Mouse (Mus musculus): ENCODE measurements at regions not wholly inside any gene's neighbourhood (a gene's known extent, or its start where the extent isn't known, plus 50 kb on each side); places are given as distances from the start of the nearest gene placed in this dataset.
"Not testable (repeated sequence)": the region's sequence is repeated elsewhere in the genome, so short reads cannot be mapped to it uniquely, and the experiment has no call there.

DNA sequence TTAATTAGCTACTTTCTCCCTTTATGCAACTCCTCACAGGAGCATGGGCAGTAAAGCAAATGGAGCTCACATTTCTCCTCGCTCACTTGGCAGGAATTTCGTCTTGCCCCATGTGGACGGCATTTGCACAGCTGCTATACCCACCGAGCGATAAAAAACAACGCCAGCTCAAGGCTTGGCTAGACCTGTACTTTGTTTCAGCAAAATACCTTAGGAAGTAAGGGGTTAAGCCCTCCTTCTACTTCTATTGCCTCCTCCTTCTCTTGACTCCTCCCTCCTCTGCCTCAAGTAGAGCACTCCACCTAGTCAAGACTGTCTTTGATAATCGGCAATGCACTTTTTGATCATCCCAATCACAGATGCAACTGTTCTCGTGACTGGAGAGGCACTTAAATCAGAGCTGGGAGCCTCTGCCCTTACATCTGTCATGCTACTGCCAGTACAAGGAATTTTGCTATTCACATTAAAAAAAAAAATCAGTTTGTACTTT lies 168.4 kb downstream of the Enc1 start:
- Histone ChIP-seq H3K9ac (ENCODE audit: low read length) (no peak overlapping the region), H3K9me3 (ENCODE audit: control insufficient read depth, low read length) (peaks cover 3% of the 10 kb centered on the region; the same call in 1 of the 2 replicates), H3K4me2 (ENCODE audit: low read depth, low read length) (no peak overlapping the region), H3K36me3 (ENCODE audit: control insufficient read depth, insufficient read depth, low read length) (no peaks in the 10 kb centered on the region), H3K27me3 (ENCODE audit: control insufficient read depth, insufficient read depth, low read depth, low read length) (no peaks in the 10 kb centered on the region), H3K4me3 (ENCODE audit: low read length) (no peak overlapping the region), H3K4me1 (replicated peaks; ENCODE audit: control insufficient read depth, insufficient read depth, low read length) (peaks cover 13% of the 10 kb centered on the region), H3K27ac (ENCODE audit: low read length) (no peak overlapping the region)
- WGBS: 50% methylated on average over 8 of the region's 8 CpGs
- ATAC-seq (ENCODE audit: low read depth): peak; percentile 47

- Histone ChIP-seq H3K9ac (ENCODE audit: low read length) (no peak overlapping the region), H3K9me3 (ENCODE audit: control insufficient read depth, low read length) (peaks cover 3% of the 10 kb centered on the region; the same call in 1 of the 2 replicates), H3K27ac (ENCODE audit: low read length) (no peak overlapping the region), H3K36me3 (ENCODE audit: control insufficient read depth, insufficient read depth, low read length) (no peaks in the 10 kb centered on the region), H3K4me1 (replicated peaks; ENCODE audit: control insufficient read depth, insufficient read depth, low read length) (peaks cover 13% of the 10 kb centered on the region), H3K27me3 (ENCODE audit: control insufficient read depth, insufficient read depth, low read depth, low read length) (no peaks in the 10 kb centered on the region), H3K4me3 (ENCODE audit: low read length) (no peak overlapping the region), H3K4me2 (ENCODE audit: low read depth, low read length) (no peak overlapping the region)
- 51% methylated on average over 22 of the region's 22 CpGs for WGBS
- peak; percentile 52; the same call in 1 of the 2 replicates for ATAC-seq (ENCODE audit: low read depth)
Measured at GRCm38 (mm10) chr13:97408414-97409290, 167.7 kb downstream of the Enc1 start.

- ATAC-seq (ENCODE audit: low read depth): no peak
- H3K27me3 ChIP-seq (ENCODE audit: control insufficient read depth, insufficient read depth, low read depth, low read length): no peaks in the 10 kb centered on the region
- H3K4me2 ChIP-seq (ENCODE audit: low read depth, low read length): no peak overlapping the region
- no peak overlapping the region for H3K27ac ChIP-seq (ENCODE audit: low read length)
- no peak overlapping the region for H3K4me3 ChIP-seq (ENCODE audit: low read length)
- H3K9me3 ChIP-seq (ENCODE audit: control insufficient read depth, low read length): peaks cover 3% of the 10 kb centered on the region; the same call in 1 of the 2 replicates
- WGBS: 39% methylated on average over 2 of the region's 2 CpGs
- H3K9ac ChIP-seq (ENCODE audit: low read length): no peak overlapping the region
- peaks cover 13% of the 10 kb centered on the region for H3K4me1 ChIP-seq (replicated peaks; ENCODE audit: control insufficient read depth, insufficient read depth, low read length)
- no peaks in the 10 kb centered on the region for H3K36me3 ChIP-seq (ENCODE audit: control insufficient read depth, insufficient read depth, low read length)
Measured at GRCm38 (mm10) chr13:97407773-97408172, 166.9 kb downstream of the Enc1 start.

- ATAC-seq (ENCODE audit: low read depth): peak; percentile 48; the same call in 1 of the 2 replicates
- Histone ChIP-seq H3K4me1 (replicated peaks; ENCODE audit: control insufficient read depth, insufficient read depth, low read length) (peaks cover 13% of the 10 kb centered on the region), H3K27ac (ENCODE audit: low read length) (no peak overlapping the region), H3K4me2 (ENCODE audit: low read depth, low read length) (no peak overlapping the region), H3K27me3 (ENCODE audit: control insufficient read depth, insufficient read depth, low read depth, low read length) (no peaks in the 10 kb centered on the region), H3K9ac (ENCODE audit: low read length) (no peak overlapping the region), H3K4me3 (ENCODE audit: low read length) (no peak overlapping the region), H3K36me3 (ENCODE audit: control insufficient read depth, insufficient read depth, low read length) (no peaks in the 10 kb centered on the region), H3K9me3 (ENCODE audit: control insufficient read depth, low read length) (peaks cover 3% of the 10 kb centered on the region; the same call in 1 of the 2 replicates)
- WGBS: 24% methylated on average over 7 of the region's 7 CpGs
Measured at GRCm38 (mm10) chr13:97406678-97407077, 165.8 kb downstream of the Enc1 start.

DNA sequence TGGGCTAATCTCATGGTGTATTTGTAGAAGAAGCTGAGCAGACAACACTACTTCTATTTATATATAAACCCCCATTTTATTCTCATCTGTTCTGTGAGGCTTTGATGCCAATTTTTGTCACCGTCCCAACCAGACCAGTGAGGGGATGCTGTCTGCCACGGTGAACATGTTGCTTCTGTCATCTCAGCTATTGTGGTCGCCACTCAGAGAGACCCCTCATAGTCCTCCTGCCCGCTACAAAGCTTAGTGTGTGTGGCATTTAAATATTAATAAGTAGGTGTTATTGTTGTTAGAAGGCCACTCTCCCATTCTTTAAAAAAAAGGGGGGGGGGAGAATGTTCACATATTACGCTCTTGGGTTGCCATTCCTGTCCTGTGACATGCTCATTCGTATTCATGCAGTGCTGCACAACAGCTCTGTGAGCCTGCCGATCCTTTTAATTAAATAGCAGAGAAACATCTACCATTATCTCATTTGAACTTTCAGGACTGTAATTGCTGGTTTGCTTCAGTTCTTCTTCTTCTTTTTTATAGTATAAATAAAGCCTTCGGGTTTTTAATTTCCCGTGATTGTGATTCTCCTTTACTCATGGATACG lies 161.4 kb downstream of the Enc1 start:
- no peak for ATAC-seq (ENCODE audit: low read depth)
- H3K4me1 ChIP-seq (replicated peaks; ENCODE audit: control insufficient read depth, insufficient read depth, low read length): peaks cover 8% of the 10 kb centered on the region
- no peaks in the 10 kb centered on the region for H3K27me3 ChIP-seq (ENCODE audit: control insufficient read depth, insufficient read depth, low read depth, low read length)
- no peak overlapping the region for H3K9ac ChIP-seq (ENCODE audit: low read length)
- H3K4me2 ChIP-seq (ENCODE audit: low read depth, low read length): no peak overlapping the region
- H3K36me3 ChIP-seq (ENCODE audit: control insufficient read depth, insufficient read depth, low read length): no peaks in the 10 kb centered on the region
- no peak overlapping the region for H3K27ac ChIP-seq (ENCODE audit: low read length)
- no peak overlapping the region for H3K4me3 ChIP-seq (ENCODE audit: low read length)
- peaks cover 3% of the 10 kb centered on the region; the same call in 1 of the 2 replicates for H3K9me3 ChIP-seq (ENCODE audit: control insufficient read depth, low read length)
- 80% methylated on average over 10 of the region's 10 CpGs for WGBS

DNA sequence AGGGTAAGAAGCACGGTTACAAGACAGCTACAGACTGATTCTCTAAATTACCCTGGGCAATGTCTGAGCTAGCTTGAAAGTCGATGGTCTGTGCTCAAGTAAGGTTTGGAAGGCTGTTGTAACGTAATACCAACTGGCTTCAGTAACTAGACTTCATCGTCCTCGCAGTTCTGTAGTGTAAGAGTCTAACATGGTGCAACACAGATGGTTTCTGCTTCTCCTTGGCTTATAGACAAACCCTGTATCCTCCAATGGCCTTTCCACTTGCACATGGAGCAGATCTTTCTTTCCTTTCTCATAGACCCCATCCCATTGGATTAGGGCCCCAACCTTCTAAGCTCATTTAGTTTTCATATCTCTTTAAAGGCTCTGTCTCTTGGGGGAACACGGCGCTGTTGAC lies 160.7 kb downstream of the Enc1 start:
- Histone ChIP-seq H3K36me3 (ENCODE audit: control insufficient read depth, insufficient read depth, low read length) (no peaks in the 10 kb centered on the region), H3K27me3 (ENCODE audit: control insufficient read depth, insufficient read depth, low read depth, low read length) (no peaks in the 10 kb centered on the region), H3K4me2 (ENCODE audit: low read depth, low read length) (no peak overlapping the region), H3K9me3 (ENCODE audit: control insufficient read depth, low read length) (peaks cover 3% of the 10 kb centered on the region; the same call in 1 of the 2 replicates), H3K9ac (ENCODE audit: low read length) (no peak overlapping the region), H3K4me3 (ENCODE audit: low read length) (no peak overlapping the region), H3K27ac (ENCODE audit: low read length) (no peak overlapping the region), H3K4me1 (replicated peaks; ENCODE audit: control insufficient read depth, insufficient read depth, low read length) (peaks cover 9% of the 10 kb centered on the region)
- 85% methylated on average over 7 of the region's 7 CpGs for WGBS
- ATAC-seq (ENCODE audit: low read depth): no peak

- no peak for ATAC-seq (ENCODE audit: low read depth)
- 75% methylated on average over 1 of the region's 1 CpGs for WGBS
- no peak overlapping the region for H3K9ac ChIP-seq (ENCODE audit: low read length)
- H3K27me3 ChIP-seq (ENCODE audit: control insufficient read depth, insufficient read depth, low read depth, low read length): no peaks in the 10 kb centered on the region; the same call in 1 of the 2 replicates
- H3K9me3 ChIP-seq (ENCODE audit: control insufficient read depth, low read length): no peaks in the 10 kb centered on the region
- no peak overlapping the region for H3K4me3 ChIP-seq (ENCODE audit: low read length)
- no peak overlapping the region for H3K27ac ChIP-seq (ENCODE audit: low read length)
- H3K4me2 ChIP-seq (ENCODE audit: low read depth, low read length): no peak overlapping the region
- H3K36me3 ChIP-seq (ENCODE audit: control insufficient read depth, insufficient read depth, low read length): no peaks in the 10 kb centered on the region
- peaks cover 6% of the 10 kb centered on the region; the same call in 1 of the 2 replicates for H3K4me1 ChIP-seq (replicated peaks; ENCODE audit: control insufficient read depth, insufficient read depth, low read length)
Measured at GRCm38 (mm10) chr13:97398041-97398440, 157.1 kb downstream of the Enc1 start.

- H3K27ac ChIP-seq (ENCODE audit: low read length): no peak overlapping the region
- 58% methylated on average over 3 of the region's 3 CpGs for WGBS
- no peak overlapping the region for H3K4me2 ChIP-seq (ENCODE audit: low read depth, low read length)
- no peaks in the 10 kb centered on the region for H3K9me3 ChIP-seq (ENCODE audit: control insufficient read depth, low read length)
- H3K4me3 ChIP-seq (ENCODE audit: low read length): no peak overlapping the region
- H3K36me3 ChIP-seq (ENCODE audit: control insufficient read depth, insufficient read depth, low read length): no peaks in the 10 kb centered on the region
- H3K9ac ChIP-seq (ENCODE audit: low read length): no peak overlapping the region
- H3K27me3 ChIP-seq (ENCODE audit: control insufficient read depth, insufficient read depth, low read depth, low read length): no peaks in the 10 kb centered on the region; the same call in 1 of the 2 replicates
- peak; percentile 64 for ATAC-seq (ENCODE audit: low read depth)
- H3K4me1 ChIP-seq (replicated peaks; ENCODE audit: control insufficient read depth, insufficient read depth, low read length): peaks cover 6% of the 10 kb centered on the region; the same call in 1 of the 2 replicates
Measured at GRCm38 (mm10) chr13:97396899-97397640, 156.2 kb downstream of the Enc1 start.

GRCm38 (mm10) chr13:97396286-97396685 lies 155.4 kb downstream of the Enc1 start:
- not testable (repeated sequence) for H3K4me1 ChIP-seq (replicated peaks; ENCODE audit: control insufficient read depth, insufficient read depth, low read length); ATAC-seq (ENCODE audit: low read depth); H3K4me2 ChIP-seq (ENCODE audit: low read depth, low read length); H3K4me3 ChIP-seq (ENCODE audit: low read length); H3K27me3 ChIP-seq (ENCODE audit: control insufficient read depth, insufficient read depth, low read depth, low read length); H3K9ac ChIP-seq (ENCODE audit: low read length); H3K9me3 ChIP-seq (ENCODE audit: control insufficient read depth, low read length); H3K36me3 ChIP-seq (ENCODE audit: control insufficient read depth, insufficient read depth, low read length); H3K27ac ChIP-seq (ENCODE audit: low read length)
- WGBS: 51% methylated on average over 2 of the region's 2 CpGs
